Comparison of ENCODE assay signal across 9 mouse cellular contexts in genomic region chr6:87399137-87399536, GRCm38 (mm10). TPM values are rescaled to one million over a fixed set of nuclear protein-coding genes. Genes with fewer than 3 reads are reported as not detected.
A peak's percentile ranks its signal among the peaks of the same experiment; 100 is the strongest.
DNase-seq lines count a peak whose midpoint lies in the region; ATAC-seq and TF ChIP-seq lines count a peak whose summit lies in the region.
"Had no signal": no experiment of that assay in that cellular context is flagged by ENCODE, and none has a peak within 500 bp of the region (broad histone marks: within the 10 kb centered on the region; RNA-seq: fewer than 3 reads in every experiment).

No protein-coding gene starts in this region.

- no peaks in the 10 kb centered on the region for H3K4me1 ChIP-seq in intestine, postnatal 0 days (replicated peaks; ENCODE audit: control insufficient read depth, insufficient read depth, low read length)
- H3K4me1 ChIP-seq in intestine, embryonic 15.5 days (replicated peaks) = no peaks in the 10 kb centered on the region; the same call in 1 of the 2 replicates
- peaks cover 13% of the 10 kb centered on the region; the same call in 1 of the 2 replicates for H3K4me1 ChIP-seq in embryonic facial prominence, embryonic 10.5 days
- no peaks in the 10 kb centered on the region for H3K4me1 ChIP-seq in hindbrain, postnatal 0 days (ENCODE audit: insufficient read depth, low read length)
- H3K4me1 ChIP-seq in limb, embryonic 14.5 days (ENCODE audit: control insufficient read depth, insufficient read depth, low read length) = no peaks in the 10 kb centered on the region; the same call in 1 of the 2 replicates

- TF ChIP-seq POLR2A in limb, embryonic 14.5 days (IDR thresholded peaks at IDR 0.05; ENCODE audit: borderline replicate concordance, extremely low read depth, insufficient read depth, insufficient read length) = no peak

- H3K36me3 ChIP-seq in intestine, postnatal 0 days (ENCODE audit: control insufficient read depth, insufficient read depth) = no peaks in the 10 kb centered on the region
- H3K36me3 ChIP-seq in intestine, embryonic 15.5 days = no peaks in the 10 kb centered on the region
- H3K36me3 ChIP-seq in embryonic facial prominence, embryonic 10.5 days (replicated peaks) = no peaks in the 10 kb centered on the region
- H3K36me3 ChIP-seq in hindbrain, postnatal 0 days (ENCODE audit: insufficient read depth, low read length) = no peaks in the 10 kb centered on the region
- H3K36me3 ChIP-seq in limb, embryonic 14.5 days (ENCODE audit: control insufficient read depth, insufficient read depth, low read length) = no peaks in the 10 kb centered on the region

- WGBS in intestine, postnatal 0 days = 3% methylated on average over 5 of the region's 5 CpGs
- WGBS in intestine, embryonic 15.5 days = 2% methylated on average over 5 of the region's 5 CpGs
- 1% methylated on average over 5 of the region's 5 CpGs for WGBS in embryonic facial prominence, embryonic 10.5 days
- WGBS in hindbrain, postnatal 0 days = 2% methylated on average over 5 of the region's 5 CpGs
- WGBS in limb, embryonic 14.5 days = 0% methylated on average over 5 of the region's 5 CpGs

- H3K4me2 ChIP-seq in intestine, postnatal 0 days (replicated peaks; ENCODE audit: low read depth) = no peak overlapping the region
- no peak overlapping the region for H3K4me2 ChIP-seq in intestine, embryonic 15.5 days (replicated peaks)
- no peak overlapping the region for H3K4me2 ChIP-seq in hindbrain, postnatal 0 days (ENCODE audit: low read depth, low read length)
- no peak overlapping the region for H3K4me2 ChIP-seq in limb, embryonic 14.5 days (replicated peaks; ENCODE audit: low read depth, low read length, severe bottlenecking)

- no peaks in the 10 kb centered on the region for H3K27me3 ChIP-seq in intestine, postnatal 0 days (replicated peaks; ENCODE audit: control insufficient read depth, insufficient read depth, low read length)
- no peaks in the 10 kb centered on the region for H3K27me3 ChIP-seq in intestine, embryonic 15.5 days (replicated peaks)
- H3K27me3 ChIP-seq in embryonic facial prominence, embryonic 10.5 days (replicated peaks; ENCODE audit: low read depth, poor library complexity, severe bottlenecking) = no peaks in the 10 kb centered on the region
- no peaks in the 10 kb centered on the region for H3K27me3 ChIP-seq in hindbrain, postnatal 0 days (ENCODE audit: insufficient read depth, low read length)
- no peaks in the 10 kb centered on the region for H3K27me3 ChIP-seq in limb, embryonic 14.5 days (ENCODE audit: control insufficient read depth, insufficient read depth, low read length)

- peak; percentile 95 for TF ChIP-seq CTCF in intestine, postnatal 0 days (IDR thresholded peaks at IDR 0.05; ENCODE audit: low read depth)
- peak; percentile 96 for TF ChIP-seq CTCF in hindbrain, postnatal 0 days (IDR thresholded peaks at IDR 0.05; ENCODE audit: low read depth)

- no peak overlapping the region for H3K9ac ChIP-seq in intestine, postnatal 0 days (ENCODE audit: low read depth, low read length)
- H3K9ac ChIP-seq in intestine, embryonic 15.5 days = no peak overlapping the region
- no peak overlapping the region for H3K9ac ChIP-seq in hindbrain, postnatal 0 days (replicated peaks; ENCODE audit: low read length)
- no peak overlapping the region for H3K9ac ChIP-seq in limb, embryonic 14.5 days (ENCODE audit: low read depth, low read length, severe bottlenecking)

- H3K27ac ChIP-seq in intestine, postnatal 0 days (ENCODE audit: low read depth, low read length) = no peak overlapping the region
- no peak overlapping the region for H3K27ac ChIP-seq in intestine, embryonic 15.5 days
- no peak overlapping the region for H3K27ac ChIP-seq in embryonic facial prominence, embryonic 10.5 days (replicated peaks)
- H3K27ac ChIP-seq in hindbrain, postnatal 0 days = no peak overlapping the region
- H3K27ac ChIP-seq in limb, embryonic 14.5 days (replicated peaks; ENCODE audit: low read depth, low read length) = no peak overlapping the region

- no peak overlapping the region for H3K4me3 ChIP-seq in intestine, postnatal 0 days (ENCODE audit: low read depth, low read length)
- H3K4me3 ChIP-seq in intestine, embryonic 15.5 days (replicated peaks) = no peak overlapping the region
- H3K4me3 ChIP-seq in embryonic facial prominence, embryonic 10.5 days = no peak overlapping the region
- no peak overlapping the region for H3K4me3 ChIP-seq in hindbrain, postnatal 0 days (ENCODE audit: low read length)
- no peak overlapping the region for H3K4me3 ChIP-seq in limb, embryonic 14.5 days (replicated peaks; ENCODE audit: low read length)

- DNase-seq in adrenal gland, postnatal 25 days = peak; percentile 80
- peak; percentile 81 for DNase-seq in embryonic facial prominence, embryonic 10.5 days (ENCODE audit: low spot score)
- peak; percentile 90 for DNase-seq in hindbrain, postnatal 0 days (ENCODE audit: low spot score)
- DNase-seq in limb, embryonic 14.5 days (ENCODE audit: low spot score) = peak; percentile 79
- peak; percentile 60 for DNase-seq in ovary, postnatal 14 days (ENCODE audit: low spot score)
- peak; percentile 87 for DNase-seq in thymus, postnatal 14 days

- 0 out of 2 replicates have a peak, but pooled peaks have one; percentile 25 for ATAC-seq in intestine, postnatal 0 days
- ATAC-seq in intestine, embryonic 15.5 days = no peak
- no peak for ATAC-seq in hindbrain, postnatal 0 days
- 0 out of 2 replicates have a peak, but pooled peaks have one; percentile 57 for ATAC-seq in limb, embryonic 14.5 days (ENCODE audit: low FRiP score, low read depth)

- H3K9me3 ChIP-seq in intestine, postnatal 0 days (ENCODE audit: control insufficient read depth) = no peaks in the 10 kb centered on the region
- no peaks in the 10 kb centered on the region for H3K9me3 ChIP-seq in intestine, embryonic 15.5 days
- H3K9me3 ChIP-seq in embryonic facial prominence, embryonic 10.5 days = no peaks in the 10 kb centered on the region
- H3K9me3 ChIP-seq in hindbrain, postnatal 0 days (ENCODE audit: low read length) = no peaks in the 10 kb centered on the region
- H3K9me3 ChIP-seq in limb, embryonic 14.5 days (ENCODE audit: control insufficient read depth, low read length) = no peaks in the 10 kb centered on the region

RNA-seq across cellular contexts. Expression of gene Gkn3, which starts 10.4 kb away (rescaled TPM):
- 36.9 and 64.4 TPM in 2 replicates for polyA plus RNA-seq in intestine, postnatal 0 days (2015; fragmentation: Nextera tagmentation; extraction: Ambion mirVana)
- polyA plus RNA-seq in intestine, embryonic 15.5 days (2015; fragmentation: Nextera tagmentation; extraction: Ambion mirVana) = 0.68 and 0.93 TPM in 2 replicates
- total RNA-seq in adrenal gland, postnatal 25 days (2021) = 1.1 TPM in 1 of 2 replicates, not detected in the other
- not detected in 2 replicates for polyA plus RNA-seq in embryonic facial prominence, embryonic 10.5 days (2016; fragmentation: Nextera tagmentation; extraction: Ambion mirVana)
- total RNA-seq in hindbrain, postnatal 0 days (2014; rRNA removed) = not detected in 2 replicates
- 0.63 and 0.86 TPM in 2 replicates for polyA plus RNA-seq in hindbrain, postnatal 0 days (2015; fragmentation: Nextera tagmentation; extraction: Ambion mirVana)
- polyA plus RNA-seq in limb, embryonic 14.5 days (2012; rRNA removed) = 3.0 TPM in 2 replicates
- polyA plus RNA-seq in limb, embryonic 14.5 days (2014; fragmentation: Nextera tagmentation; extraction: Ambion mirVana) = 0.32 and 1.6 TPM in 2 replicates

RNA-seq across cellular contexts. Expression of gene Gkn2, which starts 26.0 kb away (rescaled TPM):
- 7.5 and 59.7 TPM in 2 replicates for polyA plus RNA-seq in intestine, postnatal 0 days (2015; fragmentation: Nextera tagmentation; extraction: Ambion mirVana)
- polyA plus RNA-seq in intestine, embryonic 15.5 days (2015; fragmentation: Nextera tagmentation; extraction: Ambion mirVana) = 0.21 TPM in 1 of 2 replicates, not detected in the other
- total RNA-seq in adrenal gland, postnatal 25 days (2021) = not detected in 2 replicates
- not detected in 2 replicates for polyA plus RNA-seq in embryonic facial prominence, embryonic 10.5 days (2016; fragmentation: Nextera tagmentation; extraction: Ambion mirVana)
- total RNA-seq in hindbrain, postnatal 0 days (2014; rRNA removed) = not detected in 2 replicates
- polyA plus RNA-seq in hindbrain, postnatal 0 days (2015; fragmentation: Nextera tagmentation; extraction: Ambion mirVana) = not detected in 2 replicates
- 0.09 and 0.35 TPM in 2 replicates for polyA plus RNA-seq in limb, embryonic 14.5 days (2012; rRNA removed)
- polyA plus RNA-seq in limb, embryonic 14.5 days (2014; fragmentation: Nextera tagmentation; extraction: Ambion mirVana) = not detected in 2 replicates

RNA-seq across cellular contexts. Expression of gene Bmp10, which starts 29.7 kb away (rescaled TPM):
- not detected in 2 replicates for polyA plus RNA-seq in intestine, postnatal 0 days (2015; fragmentation: Nextera tagmentation; extraction: Ambion mirVana)
- polyA plus RNA-seq in intestine, embryonic 15.5 days (2015; fragmentation: Nextera tagmentation; extraction: Ambion mirVana) = not detected in 2 replicates
- not detected in 2 replicates for total RNA-seq in adrenal gland, postnatal 25 days (2021)
- not detected in 2 replicates for polyA plus RNA-seq in embryonic facial prominence, embryonic 10.5 days (2016; fragmentation: Nextera tagmentation; extraction: Ambion mirVana)
- total RNA-seq in hindbrain, postnatal 0 days (2014; rRNA removed) = 0.05 TPM in 1 of 2 replicates, not detected in the other
- polyA plus RNA-seq in hindbrain, postnatal 0 days (2015; fragmentation: Nextera tagmentation; extraction: Ambion mirVana) = not detected in 2 replicates
- 0.04 TPM in 1 of 2 replicates, not detected in the other for polyA plus RNA-seq in limb, embryonic 14.5 days (2012; rRNA removed)
- not detected in 2 replicates for polyA plus RNA-seq in limb, embryonic 14.5 days (2014; fragmentation: Nextera tagmentation; extraction: Ambion mirVana)
- polyA plus RNA-seq: stomach, embryonic 16.5 days had no signal

RNA-seq across cellular contexts. Expression of gene Gkn1, which starts 48.4 kb away (rescaled TPM):
- polyA plus RNA-seq in intestine, postnatal 0 days (2015; fragmentation: Nextera tagmentation; extraction: Ambion mirVana) = 4.7 and 30.0 TPM in 2 replicates
- 0.21 and 0.41 TPM in 2 replicates for polyA plus RNA-seq in intestine, embryonic 15.5 days (2015; fragmentation: Nextera tagmentation; extraction: Ambion mirVana)
- total RNA-seq in adrenal gland, postnatal 25 days (2021) = not detected in 2 replicates
- polyA plus RNA-seq in embryonic facial prominence, embryonic 10.5 days (2016; fragmentation: Nextera tagmentation; extraction: Ambion mirVana) = not detected in 2 replicates
- not detected in 2 replicates for total RNA-seq in hindbrain, postnatal 0 days (2014; rRNA removed)
- not detected in 2 replicates for polyA plus RNA-seq in hindbrain, postnatal 0 days (2015; fragmentation: Nextera tagmentation; extraction: Ambion mirVana)
- 0.15 TPM in 1 of 2 replicates, not detected in the other for polyA plus RNA-seq in limb, embryonic 14.5 days (2012; rRNA removed)
- not detected in 2 replicates for polyA plus RNA-seq in limb, embryonic 14.5 days (2014; fragmentation: Nextera tagmentation; extraction: Ambion mirVana)

Comparison
In these comparisons a context has a peak if more than half of its experiments do, and no peak if none do; other contexts are left out.
1. ATAC-seq: peak in intestine, postnatal 0 days (single experiment) and limb, embryonic 14.5 days (single experiment); none in intestine, embryonic 15.5 days (single experiment) and hindbrain, postnatal 0 days (single experiment).
2. Peak in every context shown above with its lines, with median percentiles within 50 percentile points of each other: DNase-seq.